Mouse (Mus musculus) liver, postnatal 0 days (tissue): ENCODE results near the gene Ros1.

Experiments
- CTCF ChIP-seq: sonication (generic); IDR thresholded peaks from 2 replicates; pipeline ENCODE4 v1.5.1; 2016; ENCODE audit warnings: antibody characterized with exemption, low read depth
- EP300 ChIP-seq: IDR thresholded peaks from 2 replicates; pipeline ENCODE4 v1.6.1; 2016; ENCODE audit warnings: antibody characterized with exemption, low read depth, mild to moderate bottlenecking

- TF ChIP-seq CTCF = no peak
- no peak for TF ChIP-seq EP300
Measured at GRCm38 (mm10) chr10:52029421-52030080, 165.5 kb downstream of the Ros1 start.
